Mouse (Mus musculus) left cerebral cortex, postnatal 10 days (tissue): ENCODE results near the gene Ifna6. TPM values are rescaled to one million over a fixed set of nuclear protein-coding genes. Genes with fewer than 3 reads are reported as not detected.

Source experiments
- DNase-seq, 2 experiments: peaks; one replicate each; pipeline ENCODE4 v3.0.0; 2021 to 2022; ENCODE audit warnings: low spot score in 2 of 2, mixed read lengths in 1 of 2; ENCODE audit errors: extremely low spot score in 1 of 2
- intact Hi-C: fragments of 180-260 bp; cut with DNase I; formaldehyde crosslinking; loops from one replicate; pipeline ENCODE4 v1.15.1; 2025
- total RNA-seq, 2 experiments: library from RNA; stranded (reverse); gene quantifications; 2 replicates each; pipeline ENCODE4 v1.2.3; 2021

The Ifna6 gene
- total RNA-seq, 2 experiments from 2014 or later: not detected

- intact Hi-C loops: no loop called here
- no peak for DNase-seq
Observed at GRCm38 (mm10) chr4:88838828-88839227, 11.6 kb downstream of the Ifna6 start.

DNA sequence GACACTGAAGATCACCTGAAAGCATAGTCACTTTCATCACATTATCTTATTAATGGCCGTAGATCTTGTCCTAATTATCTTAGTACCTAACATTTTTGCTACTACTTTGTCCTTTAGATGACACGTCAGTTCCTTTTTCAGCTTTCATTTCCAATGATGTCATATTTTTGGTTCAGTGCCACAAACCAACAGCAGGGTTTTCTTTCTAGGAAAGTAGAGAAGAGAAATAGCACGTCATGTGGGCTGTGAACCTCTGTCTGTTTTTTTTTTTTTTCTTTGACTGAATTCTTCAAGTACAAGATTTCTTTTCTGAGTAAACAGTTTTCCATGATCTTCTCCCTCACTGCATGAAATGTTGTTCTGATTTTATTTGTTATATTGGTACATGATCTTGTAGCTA is 12.8 kb downstream of the Ifna6 start:
- intact Hi-C loops: no loop called here
- no peak for DNase-seq

DNA sequence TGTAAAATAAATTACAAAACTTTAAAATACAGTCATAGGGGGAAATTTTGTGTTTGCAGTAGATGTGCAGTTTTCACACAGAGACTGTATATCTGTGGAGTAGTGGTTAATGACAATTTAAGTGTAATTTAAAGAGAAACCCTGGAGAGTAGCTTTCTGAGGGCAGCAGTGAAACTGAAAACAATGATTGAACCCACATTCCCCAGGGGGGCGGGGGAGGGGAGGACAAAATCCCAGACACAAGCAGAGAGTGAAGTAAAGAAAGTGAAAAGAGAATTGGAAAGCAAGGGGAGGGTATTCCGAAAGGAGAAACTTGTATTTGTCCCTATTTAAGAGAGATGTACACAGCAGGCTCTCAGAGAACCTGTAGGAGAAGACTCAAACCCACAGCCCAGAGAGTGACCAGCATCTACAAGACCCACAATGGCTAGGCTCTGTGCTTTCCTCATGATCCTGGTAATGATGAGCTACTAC is 14.3 kb downstream of the Ifna6 start, which contains the start of gene Ifna4:
Gene Ifna4, plus strand, starts transcription at position 424 of the 474 bp plus-strand sequence.
- DNase-seq: no peak
- intact Hi-C loops: no loop called here

DNA sequence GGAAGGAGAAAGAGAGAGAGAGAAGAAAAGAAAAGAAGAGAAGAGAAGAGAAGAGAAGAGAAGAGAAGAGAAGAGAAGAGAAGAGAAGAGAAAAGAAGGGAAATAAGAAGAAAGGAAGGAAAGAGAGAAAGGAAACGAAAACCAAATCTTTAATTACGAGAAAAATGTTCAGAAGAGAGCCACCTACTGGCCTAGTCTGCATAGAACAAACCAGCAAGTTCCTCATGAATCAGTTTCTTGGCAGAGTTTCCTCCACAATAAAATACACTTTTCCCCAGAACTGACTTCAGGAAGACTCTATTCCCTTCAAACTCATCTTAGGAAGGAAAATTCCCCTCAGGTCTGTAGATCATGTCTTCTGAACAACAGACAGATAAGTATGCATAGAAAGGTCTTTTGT is 18.1 kb downstream of the Ifna6 start:
- DNase-seq: no peak
- intact Hi-C loops: no loop called here

DNA sequence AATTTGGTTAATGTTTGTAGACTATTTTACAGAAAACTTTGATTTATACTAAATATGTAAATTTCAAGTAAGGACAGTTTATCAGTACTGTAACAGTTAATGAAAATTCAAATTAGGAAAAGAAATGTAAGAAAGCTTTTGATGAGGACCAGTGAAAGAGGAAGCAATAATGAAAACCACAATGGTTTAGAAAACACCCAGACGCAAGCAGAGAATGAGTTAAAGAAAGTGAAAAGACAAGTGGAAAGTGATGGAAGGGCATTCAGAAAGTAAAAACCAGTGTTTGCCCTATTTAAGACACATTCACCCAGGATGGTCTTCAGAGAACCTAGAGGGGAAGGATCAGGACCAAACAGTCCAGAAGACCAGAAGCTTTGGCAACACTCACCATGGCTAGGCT is 22.5 kb downstream of the Ifna6 start, which contains the start of gene Ifna1:
Gene Ifna1, plus strand, starts transcription at position 390 of the 400 bp plus-strand sequence.
- no peak for DNase-seq
- intact Hi-C loops: no loop called here

GRCm38 (mm10) chr4:88851026-88851763 is 24.0 kb downstream of the Ifna6 start:
- no peak for DNase-seq
- intact Hi-C loops: no loop called here

GRCm38 (mm10) chr4:88859214-88859613 is 32.0 kb downstream of the Ifna6 start:
- no peak for DNase-seq
- intact Hi-C loops: no loop called here

DNA sequence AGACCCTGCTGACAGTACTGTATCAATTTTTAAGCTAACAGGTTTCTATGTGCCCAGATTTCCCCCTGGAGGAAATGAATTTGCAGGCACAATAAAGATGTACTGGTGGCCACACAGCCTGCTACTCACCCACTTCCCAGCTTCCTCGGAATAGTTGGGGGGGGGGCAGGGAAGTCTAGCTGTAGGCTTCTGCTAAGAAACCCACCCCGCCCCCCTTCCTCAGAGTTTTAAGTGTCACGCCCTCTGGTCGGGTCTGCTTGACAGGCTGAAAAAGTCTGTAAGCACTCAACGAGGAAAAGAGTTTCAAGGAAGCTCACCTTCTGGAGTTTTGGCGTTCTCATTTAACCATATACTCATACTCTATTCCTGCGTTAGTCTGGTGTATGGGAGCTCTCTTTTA is 36.1 kb downstream of the Ifna6 start:
- intact Hi-C loops: no loop called here
- no peak for DNase-seq

GRCm38 (mm10) chr4:88864599-88864998 is 37.4 kb downstream of the Ifna6 start:
- intact Hi-C loops: no loop called here

DNA sequence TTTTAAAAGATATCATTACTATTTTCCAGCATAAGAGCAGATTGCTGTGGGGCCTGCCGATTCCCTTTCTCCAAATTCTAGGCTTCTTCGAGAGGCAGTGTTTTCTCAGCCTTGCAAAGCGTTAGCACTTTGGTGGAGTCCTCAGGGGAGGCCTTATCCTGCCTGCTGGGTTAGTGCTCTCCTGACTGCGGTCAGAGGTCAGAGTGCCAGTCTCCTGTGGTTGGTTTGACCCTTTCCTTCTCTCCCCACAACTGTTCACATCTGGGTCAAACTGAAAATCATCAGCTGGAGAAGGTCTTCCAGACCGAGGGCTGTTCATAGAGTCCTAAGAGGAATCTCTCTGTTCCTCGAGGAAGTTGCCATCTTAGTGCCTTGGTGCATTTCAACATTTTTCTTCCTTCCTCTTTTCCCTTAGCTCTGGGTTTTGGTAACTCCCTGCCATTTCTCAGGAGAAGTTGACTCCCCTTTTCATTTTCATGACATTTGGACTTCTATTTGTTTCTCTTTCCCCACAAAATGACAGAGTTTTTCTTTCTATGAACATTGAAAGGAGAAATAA is 37.9 kb downstream of the Ifna6 start:
- no peak for DNase-seq
- intact Hi-C loops: no loop called here

More at GRCm38 (mm10) chr4:88864599-88864998, 37.4 kb downstream of the Ifna6 start:
- no peak for DNase-seq

DNA sequence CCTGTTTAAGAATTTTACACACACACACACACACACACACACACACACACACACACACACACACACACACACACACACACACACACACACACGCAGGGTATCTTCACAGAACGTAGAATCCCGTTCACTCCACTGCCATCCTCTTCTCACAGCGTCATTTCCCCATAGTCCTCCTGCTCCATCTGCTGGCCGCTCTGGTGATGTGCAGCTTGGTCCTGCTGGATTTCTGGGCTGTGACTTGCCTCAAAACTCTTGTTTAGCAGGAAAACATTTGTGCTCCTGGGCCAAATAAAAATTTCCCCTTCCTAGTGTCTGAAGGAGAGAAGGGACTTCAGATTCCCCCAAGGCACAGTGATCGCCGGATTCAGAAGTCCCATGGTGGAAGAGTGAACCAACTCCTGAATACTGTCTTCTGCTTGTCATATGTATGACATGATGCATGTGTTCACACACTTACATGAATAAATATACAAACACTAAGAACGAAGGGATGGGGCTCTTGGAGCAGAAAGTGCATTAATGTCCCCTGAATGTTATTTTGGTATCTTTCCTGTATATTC is 40.2 kb downstream of the Ifna6 start:
- intact Hi-C loops: no loop called here
- peak; percentile 67 to 78 for DNase-seq

DNA sequence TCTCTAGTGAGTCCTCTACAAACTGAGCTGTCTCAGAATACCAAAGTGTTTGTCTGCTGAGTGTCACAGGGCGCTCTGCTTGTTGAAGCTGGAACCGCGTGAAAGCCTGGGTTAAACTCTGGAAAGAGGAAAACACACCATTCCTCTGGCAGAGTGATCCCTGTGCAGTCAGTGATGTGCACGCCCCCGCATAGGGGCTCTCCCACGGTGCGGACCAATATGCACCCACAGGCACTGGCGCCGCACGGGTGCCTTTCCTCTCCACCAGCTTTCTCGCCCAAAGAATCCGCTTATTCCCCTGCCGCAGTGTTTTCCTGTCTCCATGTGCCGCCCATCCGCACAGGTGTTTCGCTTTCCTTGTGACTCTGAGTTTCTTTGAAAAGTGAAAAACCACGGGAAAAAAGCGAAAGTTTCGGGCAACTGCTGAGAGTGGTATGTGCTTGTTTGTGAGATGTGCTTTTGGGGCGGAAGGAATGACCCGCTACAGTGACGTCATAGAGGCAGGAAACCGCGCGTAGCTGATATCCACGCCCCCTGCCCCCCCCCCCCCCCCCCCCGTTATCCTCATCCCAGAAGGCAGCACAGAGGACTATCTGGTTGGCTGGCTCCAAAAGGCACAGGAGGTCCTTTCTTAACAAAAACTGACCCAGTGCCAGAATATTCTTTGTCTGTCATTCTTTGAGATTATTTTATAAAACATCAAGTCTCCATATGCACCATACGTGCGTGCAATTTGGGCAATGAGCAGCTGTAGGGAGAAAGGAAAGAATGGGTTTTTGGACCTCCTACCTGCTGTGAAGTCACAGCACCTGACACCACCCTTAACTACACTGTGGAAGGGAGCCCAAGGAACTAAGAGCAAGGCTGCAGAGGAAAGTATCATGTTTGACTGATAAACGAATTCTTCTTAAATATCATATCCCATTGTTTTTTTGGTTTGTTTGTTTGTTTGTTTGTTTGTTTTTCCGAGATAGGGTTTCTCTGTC is 41.0 kb downstream of the Ifna6 start:
- intact Hi-C loops: no loop called here
- peak in 1 of 2 experiments; percentile 35 for DNase-seq

GRCm38 (mm10) chr4:88872691-88873090 is 45.5 kb downstream of the Ifna6 start:
- peak in 1 of 2 experiments; percentile 31 for DNase-seq
- intact Hi-C loops: loop anchor here (1.0 kb wide), 1 partner anchor 257 kb away; no protein-coding TSS in a partner anchor

DNA sequence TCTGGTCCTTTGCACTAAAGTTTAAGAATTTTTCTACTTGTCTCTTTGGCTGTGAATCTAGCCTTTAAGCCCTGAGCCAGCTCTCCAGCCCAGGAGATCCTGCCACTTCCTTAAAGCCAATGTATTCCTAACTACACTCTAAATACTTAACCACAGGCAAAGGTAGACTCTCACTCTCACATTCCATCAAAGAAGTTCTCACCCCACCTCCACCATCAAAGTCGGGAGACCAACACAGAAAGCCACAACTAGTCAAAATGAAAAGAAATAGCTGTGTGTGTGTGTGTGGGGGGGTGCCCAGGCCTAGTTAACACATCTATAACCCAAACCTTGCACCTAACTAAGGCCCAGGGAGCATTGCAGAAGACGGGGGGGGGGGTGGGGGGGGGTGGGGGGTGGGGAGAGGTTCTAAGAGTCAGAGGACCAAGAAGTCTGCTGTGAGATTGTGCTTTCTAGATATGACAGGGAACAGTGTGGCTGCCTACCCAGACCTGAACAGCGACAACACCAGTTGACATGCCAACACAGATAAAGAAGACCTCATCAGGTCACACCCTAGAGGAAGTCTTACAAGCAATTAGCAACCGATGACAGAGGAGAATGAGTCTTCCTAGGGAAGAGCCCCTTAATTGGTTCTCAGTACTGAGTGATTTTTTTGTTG is 48.3 kb downstream of the Ifna6 start:
- DNase-seq: no peak
- intact Hi-C loops: no loop called here

DNA sequence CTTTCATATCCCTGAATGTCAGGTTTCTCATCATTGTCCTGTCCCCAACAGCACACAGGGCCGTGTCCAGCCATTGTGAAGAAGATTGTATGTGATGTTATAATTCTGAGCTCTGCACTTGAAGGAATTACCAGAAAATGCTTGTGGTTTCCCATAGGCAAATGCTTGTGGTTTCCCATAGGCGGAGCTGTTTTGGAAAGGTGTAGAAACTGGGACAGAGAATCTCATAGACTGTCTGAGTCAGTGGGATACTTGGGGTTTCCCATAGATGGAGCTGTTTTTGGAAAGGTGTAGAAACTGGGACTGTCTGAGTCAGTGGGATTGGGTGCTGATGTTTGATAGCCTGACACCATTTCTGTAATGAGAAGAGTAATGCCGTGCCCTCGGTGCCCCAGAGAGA is 49.3 kb downstream of the Ifna6 start:
- no peak for DNase-seq
- intact Hi-C loops: no loop called here
